Mouse (Mus musculus) heart, embryonic 10.5 days (tissue): ENCODE measurements at regions not wholly inside any gene's neighbourhood (a gene's known extent, or its start where the extent isn't known, plus 50 kb on each side); places are given as distances from the start of the nearest gene placed in this dataset.

Experiments
- DNase-seq: peaks from one replicate; pipeline ENCODE4 v3.0.0-alpha.2; 2017; ENCODE audit warnings: low spot score
- H3K27ac ChIP-seq: fragments of 300-500 bp; sonication (generic); 2 replicates; pipeline ENCODE4 v1.5.1; 2016; ENCODE audit warnings: mild to moderate bottlenecking
- H3K27me3 ChIP-seq: fragments of 300-500 bp; sonication (generic); 2 replicates; pipeline ENCODE4 v1.6.1; 2016; ENCODE audit warnings: mild to moderate bottlenecking; ENCODE audit not compliant: poor library complexity, insufficient read depth, severe bottlenecking
- H3K36me3 ChIP-seq: fragments of 300-500 bp; sonication (generic); 2 replicates; pipeline ENCODE4 v1.6.1; 2016; ENCODE audit warnings: mild to moderate bottlenecking, moderate library complexity
- H3K4me1 ChIP-seq: fragments of 300-500 bp; sonication (generic); 2 replicates; pipeline ENCODE4 v1.6.1; 2016; ENCODE audit warnings: mild to moderate bottlenecking
- H3K4me3 ChIP-seq: fragments of 300-500 bp; sonication (generic); 2 replicates; pipeline ENCODE4 v1.5.1; 2016; ENCODE audit warnings: mild to moderate bottlenecking, moderate library complexity
- H3K9me3 ChIP-seq: fragments of 300-500 bp; sonication (generic); 2 replicates; pipeline ENCODE4 v1.6.1; 2016; ENCODE audit warnings: mild to moderate bottlenecking, moderate library complexity
- WGBS: fragments of 180-500 bp; shearing (Covaris S2); methylation state at CpG from one replicate; pipeline ENCODE4 v1.1.7; 2016; 5-methylcytosine and 5-hydroxymethylcytosine counted together

DNA sequence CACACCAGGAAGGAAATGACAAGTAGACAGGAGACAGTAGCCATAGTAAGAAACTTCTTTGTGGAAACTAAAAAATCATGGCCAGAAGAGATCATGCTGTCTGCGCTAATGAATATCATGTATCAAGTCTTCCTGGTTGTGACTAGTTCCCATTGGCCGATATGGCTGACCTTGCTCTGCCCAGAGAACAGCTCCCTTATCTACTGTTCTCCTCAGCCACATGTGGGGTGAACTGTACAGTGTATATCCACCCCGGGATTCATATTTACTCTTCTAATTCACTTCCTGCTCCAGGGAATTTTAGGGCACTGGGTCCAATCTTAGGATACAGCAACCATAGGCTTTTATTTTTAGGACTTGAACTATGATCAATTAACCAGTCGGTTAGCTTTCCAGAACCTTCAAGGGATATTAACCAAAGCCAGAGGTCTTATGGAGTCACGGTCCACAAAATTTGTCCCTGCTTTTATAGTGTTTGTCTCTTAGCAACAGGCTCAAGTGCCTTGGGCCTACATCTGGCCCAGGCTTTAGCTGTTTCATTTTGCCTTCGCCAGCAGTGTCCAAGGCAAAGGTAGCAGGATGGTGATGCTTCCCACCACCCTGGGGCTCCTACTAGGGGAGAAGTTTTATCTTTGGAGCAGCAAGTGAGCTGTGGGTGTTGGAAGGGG, 255.6 kb upstream of the Ppp2r3a start:
- 81% methylated on average over 6 of the region's 6 CpGs for WGBS
- no peaks in the 10 kb centered on the region for H3K9me3 ChIP-seq
- no peak for DNase-seq
- no peaks in the 10 kb centered on the region for H3K4me1 ChIP-seq
- H3K27me3 ChIP-seq: no peaks in the 10 kb centered on the region
- no peak overlapping the region for H3K27ac ChIP-seq
- no peaks in the 10 kb centered on the region for H3K36me3 ChIP-seq
- H3K4me3 ChIP-seq: no peak overlapping the region

DNA sequence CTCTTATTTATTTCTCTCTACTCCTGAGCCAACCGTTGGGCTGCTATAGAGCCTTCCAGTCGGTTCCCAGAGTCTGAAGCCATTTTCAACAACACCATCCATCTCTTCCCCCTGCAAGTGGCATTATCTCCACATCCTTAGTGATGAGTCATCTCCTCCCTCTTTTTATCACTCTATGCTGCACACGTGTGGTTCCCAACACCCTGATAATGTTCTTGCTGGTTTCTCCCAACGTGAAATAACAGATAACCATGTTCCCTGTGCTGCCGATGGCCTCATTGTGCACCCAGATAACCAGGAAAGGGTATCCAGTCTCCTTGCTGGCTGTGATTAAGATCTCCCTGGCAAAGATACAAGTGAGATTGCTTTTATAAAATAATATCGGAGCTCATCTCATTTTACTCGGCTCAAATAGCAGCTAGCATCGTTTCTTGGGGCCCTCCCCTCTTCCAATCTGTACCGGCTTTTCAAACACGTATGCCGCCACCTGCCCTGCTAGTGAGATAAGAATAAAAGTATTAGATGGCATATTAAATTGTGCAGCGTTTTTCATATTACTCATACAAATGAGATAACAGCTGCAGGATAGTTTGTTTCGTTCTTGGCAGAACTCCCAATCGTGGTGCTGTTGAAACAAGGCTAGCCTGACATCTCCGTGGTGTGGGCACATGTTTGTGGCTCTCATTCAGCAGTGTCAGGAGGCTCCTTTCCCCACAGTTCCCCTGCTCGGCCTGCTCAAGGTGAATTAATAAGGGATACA, 250.3 kb upstream of the Ppp2r3a start:
- DNase-seq: no peak
- no peaks in the 10 kb centered on the region for H3K9me3 ChIP-seq
- WGBS: 62% methylated on average over 16 of the region's 16 CpGs
- peaks cover 3% of the 10 kb centered on the region; the same call in 1 of the 2 replicates for H3K4me1 ChIP-seq
- H3K36me3 ChIP-seq: no peaks in the 10 kb centered on the region
- H3K27ac ChIP-seq: no peak overlapping the region
- H3K27me3 ChIP-seq: no peaks in the 10 kb centered on the region
- H3K4me3 ChIP-seq: no peak overlapping the region

DNA sequence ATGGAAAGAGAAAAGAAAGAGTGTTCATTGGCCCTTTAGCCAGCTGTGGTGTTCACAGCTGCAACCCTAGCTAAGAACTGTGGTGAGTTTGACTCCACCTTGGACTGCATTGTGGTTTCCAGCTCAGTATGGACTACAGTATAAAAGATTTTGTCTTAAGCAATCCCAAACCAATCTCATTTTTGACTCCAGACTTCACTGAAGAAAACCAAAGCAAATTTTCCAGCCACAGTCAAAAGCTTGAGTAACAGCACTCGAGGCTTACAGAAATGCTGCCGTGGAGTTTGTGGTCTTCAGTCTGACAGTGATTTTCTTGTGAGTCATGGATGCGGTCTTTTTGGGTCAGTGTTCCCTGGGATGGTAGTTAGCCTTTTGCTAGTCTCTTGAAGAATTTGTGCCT, 249.4 kb upstream of the Ppp2r3a start:
- H3K27me3 ChIP-seq: no peaks in the 10 kb centered on the region
- no peaks in the 10 kb centered on the region for H3K36me3 ChIP-seq
- H3K4me3 ChIP-seq: no peak overlapping the region
- 81% methylated on average over 3 of the region's 3 CpGs for WGBS
- H3K27ac ChIP-seq: no peak overlapping the region
- H3K9me3 ChIP-seq: no peaks in the 10 kb centered on the region
- no peak for DNase-seq
- peaks cover 3% of the 10 kb centered on the region; the same call in 1 of the 2 replicates for H3K4me1 ChIP-seq

DNA sequence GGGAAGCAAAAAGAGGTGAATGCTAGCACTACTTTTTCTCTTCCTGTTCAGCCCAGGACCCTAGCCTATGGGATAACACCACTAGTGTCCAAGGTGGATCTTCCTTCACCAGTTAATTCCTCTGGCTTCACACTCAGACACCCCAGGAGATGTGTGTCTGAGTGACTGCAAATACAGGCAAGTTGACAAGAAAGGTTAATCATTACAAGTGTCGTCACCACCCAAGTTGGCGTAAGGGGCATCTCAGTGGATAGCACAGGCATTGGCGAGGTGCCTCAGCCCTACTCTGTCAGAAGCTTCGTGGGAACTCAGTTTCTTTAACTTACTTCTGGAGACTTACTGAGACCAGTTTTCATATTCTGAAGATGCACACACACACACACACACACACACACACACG, 247.1 kb upstream of the Ppp2r3a start:
- no peak for DNase-seq
- WGBS: 91% methylated on average over 5 of the region's 5 CpGs

DNA sequence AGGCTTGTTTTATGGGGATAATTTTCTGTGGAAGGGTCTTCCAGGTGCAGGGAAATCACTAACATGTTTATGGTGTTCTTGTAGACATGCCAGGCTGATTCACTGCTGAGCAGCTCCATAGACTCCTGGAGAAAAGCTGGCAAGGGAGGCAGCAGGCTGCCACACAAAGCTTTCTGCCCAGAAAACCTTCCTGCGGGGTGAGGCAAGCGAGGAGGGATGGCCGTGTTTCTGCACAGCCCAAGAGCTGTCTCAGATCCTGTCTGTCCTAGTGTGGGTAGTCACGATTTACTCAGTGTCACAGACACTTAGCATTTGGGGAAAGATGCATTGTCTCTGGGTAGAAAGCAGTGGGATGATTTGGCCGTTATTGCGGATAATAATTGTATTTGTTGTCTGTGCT, 244.2 kb upstream of the Ppp2r3a start:
- H3K4me3 ChIP-seq: no peak overlapping the region
- DNase-seq: no peak
- H3K9me3 ChIP-seq: no peaks in the 10 kb centered on the region
- no peaks in the 10 kb centered on the region for H3K4me1 ChIP-seq
- no peaks in the 10 kb centered on the region for H3K27me3 ChIP-seq
- H3K36me3 ChIP-seq: no peaks in the 10 kb centered on the region
- 80% methylated on average over 6 of the region's 6 CpGs for WGBS
- H3K27ac ChIP-seq: no peak overlapping the region

More for the DNA sequence above, 247.1 kb upstream of the Ppp2r3a start:
- no peaks in the 10 kb centered on the region for H3K27me3 ChIP-seq
- H3K36me3 ChIP-seq: no peaks in the 10 kb centered on the region
- peaks cover 3% of the 10 kb centered on the region; the same call in 1 of the 2 replicates for H3K4me1 ChIP-seq
- no peaks in the 10 kb centered on the region for H3K9me3 ChIP-seq
- H3K27ac ChIP-seq: no peak overlapping the region
- no peak overlapping the region for H3K4me3 ChIP-seq

DNA sequence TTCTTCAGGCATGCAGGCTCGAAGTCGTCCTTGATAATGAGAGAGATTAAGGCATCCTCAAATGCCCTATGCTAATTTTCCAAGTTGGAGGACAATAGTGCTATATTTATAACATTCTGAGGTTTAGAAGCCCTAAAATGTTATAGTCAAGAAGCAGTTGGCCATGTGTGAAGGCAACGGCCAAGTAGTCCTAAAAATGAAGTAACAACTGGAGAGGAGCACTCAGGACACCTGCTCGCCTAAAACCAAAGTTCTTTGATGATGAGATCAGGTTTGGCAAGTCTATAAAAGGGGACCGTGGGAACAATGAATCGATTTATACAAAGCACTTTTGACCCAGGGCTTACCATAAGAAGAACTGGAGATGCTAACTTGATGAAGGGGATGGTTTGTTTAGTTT, 237.4 kb upstream of the Ppp2r3a start:
- WGBS: 81% methylated on average over 6 of the region's 6 CpGs
- Histone ChIP-seq H3K27me3 (no peaks in the 10 kb centered on the region), H3K9me3 (no peaks in the 10 kb centered on the region), H3K36me3 (no peaks in the 10 kb centered on the region), H3K27ac (no peak overlapping the region), H3K4me3 (no peak overlapping the region), H3K4me1 (no peaks in the 10 kb centered on the region)
- DNase-seq: no peak

DNA sequence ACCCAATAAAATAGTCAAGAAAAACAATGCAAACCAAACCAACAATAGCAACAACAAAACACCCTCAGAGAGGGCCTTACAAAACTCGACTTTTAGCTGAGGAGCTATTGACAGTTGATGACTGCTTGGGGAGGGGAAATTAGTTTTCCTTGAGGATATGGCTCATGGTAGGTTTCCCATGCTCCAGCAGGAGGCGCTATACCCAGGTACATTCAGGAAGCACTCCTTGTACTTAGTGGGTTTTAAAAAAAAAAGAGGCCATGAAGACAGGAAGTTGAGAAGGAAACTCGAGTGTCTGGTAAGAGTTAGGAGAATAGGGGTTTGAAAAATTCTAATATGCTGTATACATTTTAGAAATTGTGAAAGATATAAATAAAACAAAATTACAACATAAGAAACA, 224.6 kb upstream of the Ppp2r3a start:
- H3K4me1 ChIP-seq: peaks cover 21% of the 10 kb centered on the region
- H3K4me3 ChIP-seq: no peak overlapping the region
- no peak overlapping the region for H3K27ac ChIP-seq
- 67% methylated on average over 3 of the region's 3 CpGs for WGBS
- no peaks in the 10 kb centered on the region for H3K36me3 ChIP-seq
- no peaks in the 10 kb centered on the region for H3K9me3 ChIP-seq
- no peak for DNase-seq
- no peaks in the 10 kb centered on the region for H3K27me3 ChIP-seq

DNA sequence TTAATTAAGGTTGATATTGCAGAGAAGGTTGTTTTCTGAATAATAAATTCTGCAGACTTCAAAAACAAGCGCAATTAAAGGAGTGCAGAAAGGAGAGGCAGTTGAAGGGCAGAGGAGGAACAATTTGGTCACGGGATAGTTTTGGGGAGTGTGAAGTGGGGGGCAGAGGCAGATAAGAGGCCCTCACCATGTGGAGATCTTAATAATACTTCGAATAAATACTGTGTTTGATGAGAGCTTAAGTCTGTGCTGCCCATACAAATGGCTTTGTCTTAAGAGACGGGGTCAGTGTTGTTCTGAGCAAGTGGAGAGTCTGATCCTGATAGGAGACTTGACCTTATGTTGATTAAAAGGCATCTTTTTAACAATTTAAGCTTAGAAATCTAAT, 221.5 kb upstream of the Ppp2r3a start:
- no peak for DNase-seq
- Histone ChIP-seq H3K4me3 (no peak overlapping the region), H3K9me3 (no peaks in the 10 kb centered on the region), H3K4me1 (peaks cover 21% of the 10 kb centered on the region), H3K27ac (peak overlapping the region; percentile 37; the same call in 1 of the 2 replicates), H3K27me3 (no peaks in the 10 kb centered on the region), H3K36me3 (no peaks in the 10 kb centered on the region)
- 73% methylated on average over 4 of the region's 4 CpGs for WGBS

DNA sequence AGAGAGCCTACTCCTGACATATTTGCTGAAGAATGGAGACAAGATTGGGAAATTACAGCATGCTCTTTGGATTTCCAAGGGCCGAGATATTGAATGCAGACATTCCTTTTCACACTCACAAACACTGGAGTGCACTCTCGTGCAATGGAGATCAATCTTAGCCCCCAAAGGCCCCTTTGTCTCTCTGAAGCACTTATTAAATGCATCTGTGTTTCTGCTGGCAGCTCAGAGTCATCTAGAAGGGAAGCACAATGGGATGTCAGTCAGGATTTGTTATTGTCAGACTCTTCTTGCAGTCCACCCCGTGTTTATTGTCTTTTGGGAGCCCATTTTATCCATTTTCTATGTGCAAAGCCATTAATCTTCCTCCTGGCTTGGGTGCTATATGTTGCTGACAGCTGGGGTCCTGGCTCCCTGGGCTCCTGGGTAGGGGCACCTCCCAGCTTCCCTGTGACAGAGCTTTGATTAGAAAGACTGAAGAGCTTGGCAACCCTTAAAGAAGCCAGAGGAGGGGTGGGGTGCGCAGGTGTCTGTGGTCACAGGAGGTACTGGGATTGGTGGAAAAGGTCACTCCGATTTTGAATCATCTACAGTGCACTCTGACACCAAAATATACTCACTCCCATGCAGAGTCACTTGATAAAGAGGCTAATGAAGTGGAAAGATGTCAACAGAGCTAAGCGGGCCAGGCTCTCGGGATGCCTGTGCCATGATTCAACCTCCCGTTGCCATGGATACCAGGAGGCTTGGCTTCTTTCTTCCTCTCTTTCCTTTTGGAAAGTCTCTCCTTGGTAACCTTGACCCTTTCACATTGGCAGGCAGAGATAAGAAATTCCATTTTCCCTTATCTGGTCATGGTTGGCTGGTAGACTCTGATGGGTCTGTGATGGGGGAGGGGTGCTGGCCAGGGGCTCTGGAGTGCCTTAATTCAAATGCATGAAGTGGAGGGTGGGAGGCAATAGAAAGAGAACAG, 220.8 kb upstream of the Ppp2r3a start:
- peaks cover 21% of the 10 kb centered on the region for H3K4me1 ChIP-seq
- H3K27ac ChIP-seq: peak overlapping the region; percentile 72
- peak; percentile 87 for DNase-seq
- H3K9me3 ChIP-seq: no peaks in the 10 kb centered on the region
- no peaks in the 10 kb centered on the region for H3K36me3 ChIP-seq
- H3K27me3 ChIP-seq: no peaks in the 10 kb centered on the region
- H3K4me3 ChIP-seq: no peak overlapping the region
- WGBS: 34% methylated on average over 8 of the region's 8 CpGs

DNA sequence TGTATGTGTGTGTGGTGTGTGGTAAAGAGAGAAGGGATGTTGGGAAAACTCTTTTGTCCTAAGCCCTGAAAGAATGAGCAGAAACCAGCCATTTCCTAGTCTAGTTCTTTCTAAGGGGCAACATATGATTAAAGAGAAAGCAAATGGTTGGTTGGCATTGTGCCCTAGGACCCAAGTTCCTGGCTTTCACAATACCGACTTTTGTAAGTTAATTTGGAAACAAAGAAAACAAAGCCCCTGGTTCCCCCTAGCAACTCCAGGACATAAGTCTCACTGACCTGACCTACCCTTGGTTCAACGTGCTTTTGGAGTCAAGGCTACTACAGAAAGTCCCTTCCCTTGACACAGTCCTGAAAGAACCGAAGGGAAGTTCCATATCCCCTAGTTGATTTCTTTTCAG, 220.1 kb upstream of the Ppp2r3a start:
- WGBS: 75% methylated on average over 3 of the region's 3 CpGs
- Histone ChIP-seq H3K4me1 (peaks cover 21% of the 10 kb centered on the region), H3K27ac (peak overlapping the region; percentile 72), H3K27me3 (no peaks in the 10 kb centered on the region), H3K4me3 (no peak overlapping the region), H3K36me3 (no peaks in the 10 kb centered on the region), H3K9me3 (no peaks in the 10 kb centered on the region)
- DNase-seq: no peak

DNA sequence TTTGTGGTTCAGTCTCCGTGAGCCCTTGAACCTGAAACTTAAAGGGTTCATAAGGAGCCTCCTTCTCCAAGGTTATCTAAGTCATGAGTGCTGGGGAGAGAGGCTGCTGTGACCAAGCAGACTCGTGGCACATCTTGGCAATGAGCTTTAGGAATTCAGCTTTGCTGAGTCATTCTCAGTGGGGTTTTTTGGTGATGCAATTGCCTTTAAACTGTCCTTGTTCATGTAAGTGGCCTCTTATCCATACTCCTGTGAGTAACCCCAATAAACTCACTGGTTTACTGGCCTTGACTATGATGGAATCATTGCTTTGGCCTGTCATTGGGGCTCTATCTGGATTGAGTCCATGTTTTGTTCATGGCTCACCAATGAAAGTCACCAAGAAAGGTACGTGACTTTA, 218.2 kb upstream of the Ppp2r3a start:
- 78% methylated on average over 3 of the region's 3 CpGs for WGBS
- no peak overlapping the region for H3K4me3 ChIP-seq
- H3K4me1 ChIP-seq: peaks cover 21% of the 10 kb centered on the region
- no peak for DNase-seq
- H3K9me3 ChIP-seq: no peaks in the 10 kb centered on the region
- no peaks in the 10 kb centered on the region for H3K36me3 ChIP-seq
- no peak overlapping the region for H3K27ac ChIP-seq
- no peaks in the 10 kb centered on the region for H3K27me3 ChIP-seq

DNA sequence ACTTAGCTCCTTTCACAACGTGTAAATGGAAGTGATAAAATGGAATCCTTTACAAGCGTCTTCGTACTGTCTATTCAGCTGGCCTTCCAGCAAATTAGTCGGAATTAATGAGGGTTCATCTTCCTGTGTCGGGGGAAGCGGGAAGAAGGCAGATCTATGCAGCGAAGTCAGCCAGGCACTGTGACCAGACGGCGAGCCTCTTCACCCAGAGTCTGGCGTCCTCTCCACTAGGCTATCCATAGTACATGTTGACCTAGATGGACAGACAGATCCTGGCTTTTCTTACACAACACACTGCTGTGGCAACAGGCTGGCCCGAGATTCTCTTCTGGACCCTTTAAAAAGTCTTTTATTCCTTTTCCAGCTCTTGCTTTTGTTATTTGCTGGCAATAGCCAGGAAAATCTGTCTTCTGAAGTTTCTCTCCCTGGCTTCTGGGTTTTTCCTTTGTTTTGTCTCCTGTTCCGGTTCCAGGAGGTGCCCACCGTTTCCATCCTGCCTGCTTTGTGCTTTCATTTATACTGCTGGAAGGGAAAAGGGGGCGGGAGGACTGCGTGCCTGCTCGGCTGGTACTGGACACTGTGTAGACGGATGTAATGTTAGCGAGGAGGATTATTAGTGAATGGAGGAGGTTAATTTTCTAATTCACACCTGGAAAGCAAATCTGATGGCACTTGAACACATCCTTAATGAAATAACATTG, 213.3 kb upstream of the Ppp2r3a start:
- Histone ChIP-seq H3K9me3 (no peaks in the 10 kb centered on the region), H3K4me3 (no peak overlapping the region), H3K36me3 (no peaks in the 10 kb centered on the region), H3K27ac (no peak overlapping the region; the same call in 1 of the 2 replicates), H3K27me3 (no peaks in the 10 kb centered on the region), H3K4me1 (no peaks in the 10 kb centered on the region)
- DNase-seq: no peak
- 75% methylated on average over 18 of the region's 18 CpGs for WGBS
